21 mouse cellular contexts compared by ENCODE assay signal in the genomic region with DNA sequence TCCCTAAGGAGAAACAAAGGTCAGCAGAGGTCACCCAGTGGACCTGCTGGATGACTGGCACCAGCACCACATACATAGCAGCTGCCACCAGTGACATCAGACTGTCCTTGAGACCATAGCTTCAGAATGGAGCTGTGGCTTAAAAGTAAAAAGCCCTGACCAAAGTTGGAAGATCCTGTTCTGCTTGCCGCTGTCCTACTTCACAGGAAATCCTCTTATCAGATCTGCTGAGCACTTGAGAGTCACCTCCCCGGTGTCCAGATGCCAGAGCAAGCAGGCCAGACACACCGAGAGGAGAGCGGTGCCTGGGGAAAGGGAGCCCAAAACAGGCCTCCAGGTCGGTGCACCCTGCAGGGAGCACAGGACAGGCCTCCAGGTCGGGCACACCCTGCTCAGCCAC. TPM values are rescaled to one million over a fixed set of nuclear protein-coding genes. Genes with fewer than 3 reads are reported as not detected.
"Had no signal": no experiment of that assay in that cellular context is flagged by ENCODE, and none has a peak within 500 bp of the region (broad histone marks: within the 10 kb centered on the region; RNA-seq: fewer than 3 reads in every experiment).

No protein-coding gene starts in this region.

- H3K4me2 ChIP-seq: limb, embryonic 13.5 days; lung, embryonic 15.5 days; midbrain, embryonic 11.5 days; midbrain, embryonic 15.5 days; neural tube, embryonic 12.5 days; stomach, embryonic 15.5 days had no signal

- DNase-seq: kidney, postnatal 10 days; left cerebral cortex, postnatal 4 days; lung, postnatal 14 days; right cerebral cortex, postnatal 14 days; thymus, adult 2 months; thymus, postnatal 25 days had no signal

- H3K9me3 ChIP-seq: limb, embryonic 13.5 days; lung, embryonic 15.5 days; megakaryocyte, embryonic 14.5 days; midbrain, embryonic 15.5 days; neural tube, embryonic 12.5 days; stomach, embryonic 15.5 days had no signal

- H3K9ac ChIP-seq: limb, embryonic 13.5 days; liver, embryonic 14.5 days; lung, embryonic 15.5 days; midbrain, embryonic 15.5 days; neural tube, embryonic 12.5 days; stomach, embryonic 15.5 days had no signal

- H3K4me3 ChIP-seq: limb, embryonic 13.5 days; lung, embryonic 15.5 days; megakaryocyte, embryonic 14.5 days; midbrain, embryonic 15.5 days; neural tube, embryonic 12.5 days; stomach, embryonic 15.5 days had no signal

- ATAC-seq: midbrain, embryonic 15.5 days had no signal

- H3K27me3 ChIP-seq: limb, embryonic 13.5 days; lung, embryonic 15.5 days; megakaryocyte, embryonic 14.5 days; midbrain, embryonic 15.5 days; neural tube, embryonic 12.5 days; stomach, embryonic 15.5 days had no signal

- H3K27ac ChIP-seq: limb, embryonic 13.5 days; liver, embryonic 14.5 days; lung, embryonic 15.5 days; macrophage; midbrain, embryonic 15.5 days; neural tube, embryonic 12.5 days; stomach, embryonic 15.5 days had no signal

RNA-seq across cellular contexts. Expression of a gene that starts 15.3 kb away (rescaled TPM):
- total RNA-seq: layer of hippocampus, postnatal 14 days; left cerebral cortex, postnatal 4 days; monocyte, adult 5-6 weeks had no signal
- polyA plus RNA-seq: macrophage had no signal

RNA-seq across cellular contexts. Expression of a gene that starts 22.1 kb away (rescaled TPM):
- total RNA-seq: layer of hippocampus, adult 8-10 months; layer of hippocampus, postnatal 14 days; left cerebral cortex, adult 18-20 months; left cerebral cortex, postnatal 10 days; left cerebral cortex, postnatal 4 days; monocyte, adult 5-6 weeks had no signal
- polyA plus RNA-seq: macrophage; urinary bladder, adult 2 months had no signal
